Mouse (Mus musculus): ENCODE measurements at regions not wholly inside any gene's neighbourhood (a gene's known extent, or its start where the extent isn't known, plus 50 kb on each side); places are given as distances from the start of the nearest gene placed in this dataset.

- H3K4me3 ChIP-seq (ENCODE audit: low read depth, low read length) = no peak overlapping the region
- no peak for TF ChIP-seq CTCF (IDR thresholded peaks at IDR 0.05; ENCODE audit: low read depth)
- no peak overlapping the region for H3K4me2 ChIP-seq (replicated peaks; ENCODE audit: low read depth)
- H3K36me3 ChIP-seq (ENCODE audit: control insufficient read depth, insufficient read depth) = no peaks in the 10 kb centered on the region
- 74% methylated on average over 10 of the region's 10 CpGs for WGBS
- H3K9ac ChIP-seq (ENCODE audit: low read depth, low read length) = no peak overlapping the region
- H3K4me1 ChIP-seq (replicated peaks; ENCODE audit: control insufficient read depth, insufficient read depth, low read length) = no peaks in the 10 kb centered on the region
- ATAC-seq = no peak
- no peak overlapping the region for H3K27ac ChIP-seq (ENCODE audit: low read depth, low read length)
- H3K9me3 ChIP-seq (ENCODE audit: control insufficient read depth) = no peaks in the 10 kb centered on the region
- H3K27me3 ChIP-seq (replicated peaks; ENCODE audit: control insufficient read depth, insufficient read depth, low read length) = no peaks in the 10 kb centered on the region
Observed at GRCm38 (mm10) chr7:51748633-51749303, 113.0 kb upstream of the Gas2 start.

GRCm38 (mm10) chr7:51749304-51750129 lies 112.3 kb upstream of the Gas2 start:
- Histone ChIP-seq H3K9ac (ENCODE audit: low read depth, low read length) (no peak overlapping the region), H3K4me2 (replicated peaks; ENCODE audit: low read depth) (no peak overlapping the region), H3K27me3 (replicated peaks; ENCODE audit: control insufficient read depth, insufficient read depth, low read length) (no peaks in the 10 kb centered on the region), H3K36me3 (ENCODE audit: control insufficient read depth, insufficient read depth) (no peaks in the 10 kb centered on the region), H3K9me3 (ENCODE audit: control insufficient read depth) (no peaks in the 10 kb centered on the region), H3K4me1 (replicated peaks; ENCODE audit: control insufficient read depth, insufficient read depth, low read length) (no peaks in the 10 kb centered on the region), H3K27ac (ENCODE audit: low read depth, low read length) (no peak overlapping the region), H3K4me3 (ENCODE audit: low read depth, low read length) (no peak overlapping the region)
- no peak for TF ChIP-seq CTCF (IDR thresholded peaks at IDR 0.05; ENCODE audit: low read depth)
- ATAC-seq = no peak
- 69% methylated on average over 14 of the region's 14 CpGs for WGBS

DNA sequence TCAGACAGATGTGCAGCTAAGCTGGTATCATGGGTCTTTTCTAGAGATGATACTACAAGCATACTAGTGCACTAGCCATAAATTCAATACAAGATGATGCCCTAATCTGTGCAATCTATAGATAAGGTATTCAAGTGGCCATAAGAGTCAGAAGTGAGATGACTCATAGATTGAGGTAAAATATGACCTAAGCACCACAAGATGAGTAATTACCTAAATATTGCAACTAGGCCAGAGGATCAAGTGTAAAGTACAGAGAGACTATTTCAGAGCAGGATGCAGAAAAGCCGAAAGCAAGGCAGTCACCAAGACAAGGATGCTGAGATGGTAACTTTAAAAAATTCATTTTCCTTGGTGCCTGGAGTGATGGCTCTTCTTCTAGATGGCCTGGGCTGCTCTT lies 111.5 kb upstream of the Gas2 start:
- Histone ChIP-seq H3K9ac (ENCODE audit: low read depth, low read length) (no peak overlapping the region), H3K27me3 (replicated peaks; ENCODE audit: control insufficient read depth, insufficient read depth, low read length) (no peaks in the 10 kb centered on the region), H3K4me1 (replicated peaks; ENCODE audit: control insufficient read depth, insufficient read depth, low read length) (no peaks in the 10 kb centered on the region), H3K4me3 (ENCODE audit: low read depth, low read length) (no peak overlapping the region), H3K27ac (ENCODE audit: low read depth, low read length) (no peak overlapping the region), H3K9me3 (ENCODE audit: control insufficient read depth) (no peaks in the 10 kb centered on the region), H3K36me3 (ENCODE audit: control insufficient read depth, insufficient read depth) (no peaks in the 10 kb centered on the region), H3K4me2 (replicated peaks; ENCODE audit: low read depth) (no peak overlapping the region)
- TF ChIP-seq CTCF (IDR thresholded peaks at IDR 0.05; ENCODE audit: low read depth) = no peak
- WGBS = 79% methylated on average over 1 of the region's 1 CpGs
- no peak for ATAC-seq

- WGBS = 90% methylated on average over 11 of the region's 11 CpGs
- no peaks in the 10 kb centered on the region for H3K9me3 ChIP-seq (ENCODE audit: control insufficient read depth)
- H3K4me1 ChIP-seq (replicated peaks; ENCODE audit: control insufficient read depth, insufficient read depth, low read length) = no peaks in the 10 kb centered on the region
- no peaks in the 10 kb centered on the region for H3K27me3 ChIP-seq (replicated peaks; ENCODE audit: control insufficient read depth, insufficient read depth, low read length)
- H3K4me2 ChIP-seq (replicated peaks; ENCODE audit: low read depth) = no peak overlapping the region
- H3K27ac ChIP-seq (ENCODE audit: low read depth, low read length) = no peak overlapping the region
- no peaks in the 10 kb centered on the region for H3K36me3 ChIP-seq (ENCODE audit: control insufficient read depth, insufficient read depth)
- H3K4me3 ChIP-seq (ENCODE audit: low read depth, low read length) = no peak overlapping the region
- ATAC-seq = no peak
- TF ChIP-seq CTCF (IDR thresholded peaks at IDR 0.05; ENCODE audit: low read depth) = no peak
- H3K9ac ChIP-seq (ENCODE audit: low read depth, low read length) = no peak overlapping the region
Observed at GRCm38 (mm10) chr7:51753062-51753461, 108.8 kb upstream of the Gas2 start.

GRCm38 (mm10) chr7:51754208-51754888 lies 107.5 kb upstream of the Gas2 start:
- H3K4me1 ChIP-seq (replicated peaks; ENCODE audit: control insufficient read depth, insufficient read depth, low read length) = no peaks in the 10 kb centered on the region
- no peak for ATAC-seq
- no peak overlapping the region for H3K4me3 ChIP-seq (ENCODE audit: low read depth, low read length)
- H3K4me2 ChIP-seq (replicated peaks; ENCODE audit: low read depth) = no peak overlapping the region
- 56% methylated on average over 13 of the region's 13 CpGs for WGBS
- H3K27me3 ChIP-seq (replicated peaks; ENCODE audit: control insufficient read depth, insufficient read depth, low read length) = no peaks in the 10 kb centered on the region
- no peaks in the 10 kb centered on the region for H3K36me3 ChIP-seq (ENCODE audit: control insufficient read depth, insufficient read depth)
- no peak for TF ChIP-seq CTCF (IDR thresholded peaks at IDR 0.05; ENCODE audit: low read depth)
- no peaks in the 10 kb centered on the region for H3K9me3 ChIP-seq (ENCODE audit: control insufficient read depth)
- no peak overlapping the region for H3K9ac ChIP-seq (ENCODE audit: low read depth, low read length)
- H3K27ac ChIP-seq (ENCODE audit: low read depth, low read length) = no peak overlapping the region

- Histone ChIP-seq H3K9me3 (ENCODE audit: control insufficient read depth) (no peaks in the 10 kb centered on the region), H3K9ac (ENCODE audit: low read depth, low read length) (no peak overlapping the region), H3K4me1 (replicated peaks; ENCODE audit: control insufficient read depth, insufficient read depth, low read length) (no peaks in the 10 kb centered on the region), H3K27ac (ENCODE audit: low read depth, low read length) (no peak overlapping the region), H3K27me3 (replicated peaks; ENCODE audit: control insufficient read depth, insufficient read depth, low read length) (no peaks in the 10 kb centered on the region), H3K4me2 (replicated peaks; ENCODE audit: low read depth) (no peak overlapping the region), H3K36me3 (ENCODE audit: control insufficient read depth, insufficient read depth) (no peaks in the 10 kb centered on the region), H3K4me3 (ENCODE audit: low read depth, low read length) (no peak overlapping the region)
- no peak for ATAC-seq
- TF ChIP-seq CTCF (IDR thresholded peaks at IDR 0.05; ENCODE audit: low read depth) = no peak
- WGBS = 50% methylated on average over 3 of the region's 3 CpGs
Observed at GRCm38 (mm10) chr7:51756218-51756617, 105.6 kb upstream of the Gas2 start.
